Mouse (Mus musculus) stomach, embryonic 14.5 days (tissue): ENCODE measurements around the gene Fate1. TPM values are rescaled to one million over a fixed set of nuclear protein-coding genes. Genes with fewer than 3 reads are reported as not detected.
"Not testable (repeated sequence)": the region's sequence is repeated elsewhere in the genome, so short reads cannot be mapped to it uniquely, and the experiment has no call there.

Experiments
- ATAC-seq: fragments of 200-750 bp; cut with Nextera tagmentation; 2 replicates; pipeline ENCODE4 v1.8.0; 2017; ENCODE audit warnings: low read depth, moderate TSS enrichment; ENCODE audit not compliant: insufficient number of reproducible peaks, insufficient read depth, low FRiP score
- H3K27ac ChIP-seq: fragments of 300-500 bp; sonication (generic); 2 replicates; pipeline ENCODE4 v1.5.1; 2014; ENCODE audit warnings: mild to moderate bottlenecking, low read length, moderate library complexity, mixed read lengths
- H3K27me3 ChIP-seq: fragments of 300-500 bp; sonication (generic); 2 replicates; pipeline ENCODE4 v1.6.1; 2014; ENCODE audit warnings: low read length, control low read depth, mixed read lengths; ENCODE audit not compliant: control insufficient read depth, insufficient read depth
- H3K36me3 ChIP-seq: fragments of 300-500 bp; sonication (generic); 2 replicates; pipeline ENCODE4 v1.6.1; 2014; ENCODE audit warnings: mild to moderate bottlenecking, control low read depth, low read length, moderate library complexity, mixed read lengths; ENCODE audit not compliant: control insufficient read depth, insufficient read depth
- H3K4me1 ChIP-seq: fragments of 300-500 bp; sonication (generic); 2 replicates; pipeline ENCODE4 v1.6.1; 2014; ENCODE audit warnings: low read length, control low read depth, mixed read lengths; ENCODE audit not compliant: control insufficient read depth, insufficient read depth
- H3K4me2 ChIP-seq: fragments of 300-500 bp; sonication (generic); replicated peaks from 2 replicates; pipeline ENCODE4 v1.6.1; 2014; ENCODE audit warnings: low read depth, low read length, control low read depth
- H3K4me3 ChIP-seq: fragments of 300-500 bp; sonication (generic); 2 replicates; pipeline ENCODE4 v1.5.1; 2014; ENCODE audit warnings: low read depth, low read length, control low read depth
- H3K9ac ChIP-seq: fragments of 300-500 bp; sonication (generic); replicated peaks from 2 replicates; pipeline ENCODE4 v1.6.1; 2014; ENCODE audit warnings: low read depth, mild to moderate bottlenecking, control low read depth, low read length, moderate library complexity, mixed read lengths
- H3K9me3 ChIP-seq: fragments of 300-500 bp; sonication (generic); 2 replicates; pipeline ENCODE4 v1.6.1; 2016; ENCODE audit warnings: low read depth, low read length, control low read depth; ENCODE audit not compliant: control insufficient read depth
- WGBS: fragments of 180-500 bp; shearing (Covaris S2); extraction: QIAGEN DNeasy Blood & Tissue Kit; methylation state at CpG from one replicate; pipeline ENCODE4 v1.1.7; 2014; 5-methylcytosine and 5-hydroxymethylcytosine counted together
- polyA plus RNA-seq: library from polyadenylated mRNA; unstranded; fragments of >200 nt; fragmentation: Nextera tagmentation; extraction: Ambion mirVana; gene quantifications from 2 replicates; pipeline ENCODE4 v1.2.1, GENCODE M21; 2014

The Fate1 gene
- polyA plus RNA-seq, 1 experiment from 2014 or later, result not detected

DNA sequence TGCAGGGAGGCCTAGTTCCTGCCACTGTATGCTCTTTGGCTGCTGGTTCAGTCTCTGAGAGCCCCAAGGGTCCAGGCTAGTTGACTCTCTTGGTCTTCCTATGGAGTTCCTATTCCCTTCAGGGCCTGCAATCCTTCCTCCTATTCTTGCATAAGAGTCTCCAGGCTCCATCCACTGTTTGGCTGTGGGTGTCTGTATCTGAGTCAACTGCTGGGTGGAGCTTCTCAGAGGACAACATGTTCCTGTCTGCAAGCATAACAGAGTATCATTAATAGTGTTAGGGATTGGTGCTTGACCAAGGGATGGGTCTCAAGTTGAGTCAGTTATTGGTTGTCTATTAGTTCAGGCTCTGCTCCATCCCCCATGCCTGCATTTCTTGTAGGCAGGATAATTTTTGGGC, 4.9 kb downstream of the Fate1 start:
- not testable (repeated sequence) for H3K27ac ChIP-seq, H3K9me3 ChIP-seq, H3K9ac ChIP-seq, ATAC-seq, H3K4me3 ChIP-seq, H3K27me3 ChIP-seq, H3K4me2 ChIP-seq, H3K4me1 ChIP-seq, H3K36me3 ChIP-seq

DNA sequence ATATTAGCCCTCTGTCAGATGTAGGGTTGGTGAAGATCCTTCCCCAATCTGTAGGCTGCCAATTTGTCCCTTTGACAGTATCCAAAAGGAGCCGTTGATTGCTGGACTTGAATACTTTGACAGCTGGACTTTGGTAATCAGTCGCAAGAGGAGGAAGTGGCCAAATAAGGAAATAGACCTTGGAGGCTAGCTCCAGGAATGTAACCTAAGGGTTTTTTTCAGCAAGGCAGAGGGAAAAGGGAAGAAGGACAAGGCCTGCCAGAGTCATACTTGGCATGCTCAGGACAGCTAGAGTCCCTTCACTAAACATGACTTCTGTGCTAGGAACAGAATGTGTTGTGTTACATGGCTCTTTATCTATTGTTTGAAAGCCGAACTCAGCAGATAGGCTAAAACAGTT, 7.7 kb downstream of the Fate1 start:
- Histone ChIP-seq H3K9me3 (no peaks in the 10 kb centered on the region), H3K27me3 (no peaks in the 10 kb centered on the region), H3K36me3 (no peaks in the 10 kb centered on the region), H3K27ac (no peak overlapping the region), H3K9ac (no peak overlapping the region), H3K4me2 (no peak overlapping the region), H3K4me3 (no peak overlapping the region), H3K4me1 (no peaks in the 10 kb centered on the region)
- no peak for ATAC-seq
- WGBS, result 58% methylated on average over 3 of the region's 3 CpGs

GRCm38 (mm10) chrX:71981322-71981721, 8.5 kb downstream of the Fate1 start:
- Histone ChIP-seq H3K27ac (no peak overlapping the region), H3K36me3 (no peaks in the 10 kb centered on the region), H3K9ac (no peak overlapping the region), H3K27me3 (no peaks in the 10 kb centered on the region), H3K4me3 (no peak overlapping the region), H3K4me1 (no peaks in the 10 kb centered on the region), H3K4me2 (no peak overlapping the region), H3K9me3 (no peaks in the 10 kb centered on the region)
- no peak for ATAC-seq
- WGBS, result 76% methylated on average over 2 of the region's 2 CpGs

DNA sequence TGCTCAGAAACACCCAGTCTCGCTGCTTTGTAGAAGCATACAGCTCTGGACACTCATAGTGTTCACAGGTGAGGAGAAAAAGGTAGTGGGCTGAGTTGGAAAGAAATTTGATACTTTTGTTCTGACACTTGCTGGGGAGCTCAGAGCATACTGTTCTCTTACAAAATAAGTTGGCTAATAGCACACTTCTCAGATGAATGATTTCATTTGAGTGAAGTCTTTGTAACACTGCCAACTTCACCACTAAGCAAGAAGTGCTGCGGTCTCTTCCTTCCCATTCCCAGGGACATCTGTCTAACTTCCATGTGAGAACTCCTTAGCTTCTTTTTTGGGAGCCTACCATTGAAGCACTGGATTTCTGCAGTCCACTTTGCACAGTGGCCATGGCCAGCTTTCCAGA, 10.4 kb downstream of the Fate1 start:
- no peak for ATAC-seq
- H3K4me3 ChIP-seq, result no peak overlapping the region
- no peaks in the 10 kb centered on the region for H3K36me3 ChIP-seq
- WGBS, result 65% methylated on average over 2 of the region's 2 CpGs
- no peaks in the 10 kb centered on the region for H3K4me1 ChIP-seq
- no peaks in the 10 kb centered on the region for H3K27me3 ChIP-seq
- no peaks in the 10 kb centered on the region for H3K9me3 ChIP-seq
- H3K27ac ChIP-seq, result no peak overlapping the region
- H3K4me2 ChIP-seq, result no peak overlapping the region
- no peak overlapping the region for H3K9ac ChIP-seq

DNA sequence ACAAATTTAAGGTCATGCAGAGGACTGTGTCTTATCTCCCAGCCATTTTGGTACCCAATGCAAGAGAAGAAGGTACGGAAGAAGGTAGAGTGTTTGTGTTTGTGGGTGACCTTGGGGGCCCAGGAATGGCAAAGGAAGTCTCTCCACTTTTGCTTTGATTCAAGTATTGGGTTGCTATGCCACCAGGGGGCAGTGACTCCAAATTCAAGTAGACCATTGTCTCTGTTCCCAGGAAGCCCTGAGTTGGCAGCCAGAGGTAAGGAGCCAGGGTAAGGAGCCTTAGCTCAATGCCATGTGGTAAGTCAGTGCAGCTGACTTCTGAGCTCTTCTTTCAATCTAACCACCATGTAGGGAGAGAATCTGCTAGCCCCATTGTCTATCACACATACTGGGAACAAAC, 11.0 kb downstream of the Fate1 start:
- Histone ChIP-seq H3K27ac (no peak overlapping the region), H3K9me3 (no peaks in the 10 kb centered on the region), H3K4me3 (no peak overlapping the region), H3K27me3 (no peaks in the 10 kb centered on the region), H3K9ac (no peak overlapping the region), H3K4me1 (no peaks in the 10 kb centered on the region), H3K36me3 (no peaks in the 10 kb centered on the region), H3K4me2 (no peak overlapping the region)
- ATAC-seq, result no peak
- 89% methylated on average over 1 of the region's 1 CpGs for WGBS

- no peak within 1 kb of the TSS for H3K9ac ChIP-seq
- 75% methylated on average over 3 of the region's 3 CpGs for WGBS
- no peaks in the 10 kb centered on the region for H3K9me3 ChIP-seq
- no peak within 1 kb of the TSS for H3K27ac ChIP-seq
- H3K27me3 ChIP-seq, result no peaks in the 10 kb centered on the region
- no peaks in the 10 kb centered on the region for H3K36me3 ChIP-seq
- H3K4me1 ChIP-seq, result no peaks in the 10 kb centered on the region
- no peak within 1 kb of the TSS for H3K4me3 ChIP-seq
- ATAC-seq, result no peak
- H3K4me2 ChIP-seq, result no peak within 1 kb of the TSS
These were observed 18.8 kb downstream of the Fate1 start, which contains the start of gene Cnga2 for GRCm38 (mm10) chrX:71991549-71991948. TSS of gene Cnga2 (plus strand) at chrX:71991849.

DNA sequence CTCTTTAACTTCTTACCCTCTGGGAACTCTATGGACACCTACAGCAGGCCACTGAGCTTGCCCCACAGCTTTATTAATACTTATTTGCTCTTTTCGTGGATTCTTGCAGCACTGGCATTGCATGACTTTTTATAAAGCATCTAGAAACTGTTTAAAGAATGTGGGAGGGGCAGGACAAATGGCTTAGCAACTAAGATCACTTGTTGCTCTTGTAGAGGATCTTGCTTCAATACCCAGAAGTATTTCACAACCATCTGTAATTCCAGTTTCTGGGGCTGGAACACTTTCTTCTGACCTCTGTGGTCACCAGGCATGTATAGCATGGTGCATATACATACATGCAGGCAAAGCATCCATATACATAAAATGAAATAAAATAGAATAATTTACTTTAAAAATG, 23.2 kb downstream of the Fate1 start:
- no peaks in the 10 kb centered on the region for H3K27me3 ChIP-seq
- H3K4me3 ChIP-seq, result no peak overlapping the region
- no peak overlapping the region for H3K4me2 ChIP-seq
- ATAC-seq, result no peak
- WGBS, result 46% methylated on average over 1 of the region's 1 CpGs
- H3K9ac ChIP-seq, result no peak overlapping the region
- H3K9me3 ChIP-seq, result no peaks in the 10 kb centered on the region
- H3K4me1 ChIP-seq, result no peaks in the 10 kb centered on the region
- no peaks in the 10 kb centered on the region for H3K36me3 ChIP-seq
- no peak overlapping the region for H3K27ac ChIP-seq

GRCm38 (mm10) chrX:72009930-72010329, 37.1 kb downstream of the Fate1 start:
- Histone ChIP-seq H3K4me3 (no peak overlapping the region), H3K4me2 (no peak overlapping the region), H3K27me3 (no peaks in the 10 kb centered on the region), H3K27ac (no peak overlapping the region), H3K4me1 (no peaks in the 10 kb centered on the region), H3K9me3 (no peaks in the 10 kb centered on the region), H3K36me3 (no peaks in the 10 kb centered on the region), H3K9ac (no peak overlapping the region)
- no peak for ATAC-seq

DNA sequence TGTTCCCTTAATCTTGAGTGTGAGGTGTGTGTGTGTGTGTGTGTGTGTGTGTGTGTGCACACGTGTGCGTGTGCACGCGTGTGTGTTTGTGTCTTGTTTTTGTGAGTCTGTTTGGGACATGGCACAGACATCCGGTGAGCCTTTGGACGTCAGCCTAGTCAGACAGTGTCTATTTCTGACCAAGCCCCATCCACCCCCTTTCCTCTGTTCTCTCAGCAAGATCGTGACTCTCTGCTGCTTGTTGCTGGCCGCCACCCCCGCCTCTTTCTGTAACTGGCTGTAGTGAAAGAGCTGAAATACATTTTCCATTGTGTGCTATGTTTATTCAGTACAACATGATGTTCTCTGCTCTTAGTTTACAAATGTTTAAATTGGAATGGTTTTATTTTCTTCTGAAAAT, 39.5 kb downstream of the Fate1 start:
- H3K27ac ChIP-seq, result no peak overlapping the region
- no peak for ATAC-seq

More for the DNA sequence above, 39.5 kb downstream of the Fate1 start:
- H3K4me1 ChIP-seq, result no peaks in the 10 kb centered on the region
- H3K36me3 ChIP-seq, result no peaks in the 10 kb centered on the region
- no peaks in the 10 kb centered on the region for H3K9me3 ChIP-seq
- no peaks in the 10 kb centered on the region for H3K27me3 ChIP-seq
- 65% methylated on average over 9 of the region's 9 CpGs for WGBS
- no peak overlapping the region for H3K4me2 ChIP-seq
- no peak overlapping the region for H3K9ac ChIP-seq
- no peak overlapping the region for H3K4me3 ChIP-seq
